Mouse (Mus musculus): Measurements from ENCODE around the gene Pdcd6ip.

Gene Pdcd6ip

DNA sequence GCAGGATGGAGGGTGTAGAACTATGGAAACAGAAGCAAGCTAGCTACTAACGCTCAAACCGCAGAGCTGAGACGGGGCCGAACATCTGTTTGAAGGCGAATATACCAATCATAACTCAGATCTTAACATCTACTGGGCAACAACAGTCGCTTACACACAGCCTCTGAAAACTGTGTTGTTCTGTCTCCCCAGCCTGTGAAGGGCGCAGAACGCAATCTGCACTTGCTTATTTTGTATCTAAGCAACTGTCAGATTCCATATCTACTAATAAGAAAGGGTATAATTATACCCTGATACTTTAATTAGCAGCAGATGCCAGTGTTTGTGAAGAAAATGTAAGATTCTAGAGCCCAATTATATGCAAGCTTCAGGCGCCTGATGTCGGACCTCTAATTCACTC, 81.3 kb downstream of the Pdcd6ip start:
- DNase-seq (ENCODE audit: inconsistent age in 2 of 2, low spot score in 1 of 2), result no peak

- DNase-seq (ENCODE audit: inconsistent age in 2 of 2, low spot score in 1 of 2), result no peak
Measured at GRCm38 (mm10) chr9:113624086-113624485, 84.0 kb downstream of the Pdcd6ip start.

DNA sequence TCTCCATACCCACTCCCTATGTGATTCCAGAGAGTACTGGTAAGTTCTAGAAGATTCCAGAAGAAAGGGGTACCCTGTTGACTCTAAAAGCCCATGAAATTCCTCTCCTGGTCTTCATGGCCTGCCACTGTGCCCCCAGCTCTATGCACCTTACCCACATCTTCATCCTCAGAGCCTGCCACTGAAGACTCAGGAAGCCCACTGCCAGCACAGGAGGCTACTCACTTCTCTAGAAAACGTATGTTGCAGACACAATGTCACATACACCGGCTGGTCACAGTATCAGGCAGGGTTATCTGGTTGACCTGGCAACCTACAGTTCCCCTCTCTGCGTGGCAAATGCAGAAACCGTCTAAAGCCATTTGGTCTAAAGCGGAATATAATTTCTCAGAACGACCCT, 91.0 kb downstream of the Pdcd6ip start:
- no peak for DNase-seq (ENCODE audit: inconsistent age in 2 of 2, low spot score in 1 of 2)

DNA sequence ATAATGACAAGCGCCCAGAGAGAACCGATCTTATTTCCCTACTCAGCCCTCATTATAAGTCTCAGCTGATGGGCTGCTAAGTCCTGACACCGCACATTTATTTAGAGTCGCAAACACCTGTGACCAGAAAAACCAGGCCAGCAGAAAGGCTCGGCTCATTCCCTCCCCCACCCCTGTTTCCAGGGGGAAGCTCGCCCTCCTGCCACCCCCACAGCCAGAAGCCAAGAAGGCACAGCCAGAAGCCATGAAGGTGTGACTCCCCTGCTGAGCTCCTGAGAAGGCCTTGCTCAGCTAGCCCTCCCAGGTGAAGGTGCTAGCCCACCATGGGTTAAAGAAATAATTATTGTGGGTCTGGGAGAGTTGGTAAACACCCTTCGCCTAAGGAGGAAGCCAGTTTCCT, 97.3 kb downstream of the Pdcd6ip start:
- no peak for DNase-seq (ENCODE audit: inconsistent age in 2 of 2, low spot score in 1 of 2)

- DNase-seq (ENCODE audit: inconsistent age in 2 of 2, low spot score in 1 of 2), result no peak
Measured at GRCm38 (mm10) chr9:113602140-113602539, 105.9 kb downstream of the Pdcd6ip start.

All from adrenal gland, adult (tissue).